Mouse (Mus musculus) embryonic facial prominence, embryonic 11.5 days (tissue): ENCODE measurements around the gene Olfr1440. TPM values are rescaled to one million over a fixed set of nuclear protein-coding genes. Genes with fewer than 3 reads are reported as not detected.

Source experiments
- ATAC-seq: fragments of 200-750 bp; cut with Nextera tagmentation; replicated peaks from 2 replicates; pipeline ENCODE4 v1.8.0; 2017; ENCODE audit warnings: low read depth; ENCODE audit not compliant: insufficient number of reproducible peaks, low FRiP score, low TSS enrichment
- DNase-seq: peaks from one replicate; pipeline ENCODE4 v3.0.0-alpha.2; 2015; ENCODE audit warnings: low spot score
- H3K27ac ChIP-seq: fragments of 300-500 bp; sonication (generic); replicated peaks from 2 replicates; pipeline ENCODE4 v1.5.1; 2014; ENCODE audit warnings: mild to moderate bottlenecking, low read depth, low read length, control low read depth
- H3K27me3 ChIP-seq: fragments of 300-500 bp; sonication (generic); 2 replicates; pipeline ENCODE4 v1.6.1; 2014; ENCODE audit warnings: mild to moderate bottlenecking, low read length, moderate library complexity, mixed read lengths; ENCODE audit not compliant: control insufficient read depth, insufficient read depth
- H3K36me3 ChIP-seq: fragments of 300-500 bp; sonication (generic); replicated peaks from 2 replicates; pipeline ENCODE4 v1.6.1; 2014; ENCODE audit warnings: low read depth, mild to moderate bottlenecking, low read length, moderate library complexity, mixed read lengths; ENCODE audit not compliant: control insufficient read depth, insufficient read depth
- H3K4me1 ChIP-seq: fragments of 300-500 bp; sonication (generic); 2 replicates; pipeline ENCODE4 v1.6.1; 2014; ENCODE audit warnings: low read length, mixed read lengths; ENCODE audit not compliant: control insufficient read depth, insufficient read depth
- H3K4me2 ChIP-seq: fragments of 300-500 bp; sonication (generic); 2 replicates; pipeline ENCODE4 v1.6.1; 2014; ENCODE audit warnings: low read depth, mild to moderate bottlenecking, control low read depth, low read length, moderate library complexity
- H3K4me3 ChIP-seq: fragments of 300-500 bp; sonication (generic); 2 replicates; pipeline ENCODE4 v1.5.1; 2014; ENCODE audit warnings: low read depth, low read length, control low read depth
- H3K9ac ChIP-seq: fragments of 300-500 bp; sonication (generic); replicated peaks from 2 replicates; pipeline ENCODE4 v1.6.1; 2014; ENCODE audit warnings: mild to moderate bottlenecking, control low read depth, low read length
- H3K9me3 ChIP-seq: fragments of 300-500 bp; sonication (generic); replicated peaks from 2 replicates; pipeline ENCODE4 v1.6.1; 2016; ENCODE audit warnings: mild to moderate bottlenecking, low read length, inconsistent platforms, mixed read lengths; ENCODE audit not compliant: control insufficient read depth
- WGBS: fragments of 180-500 bp; shearing (Covaris S2); extraction: QIAGEN DNeasy Blood & Tissue Kit; methylation state at CpG from one replicate; pipeline ENCODE4 v1.1.7; 2014; 5-methylcytosine and 5-hydroxymethylcytosine counted together
- polyA plus RNA-seq: library from polyadenylated mRNA; unstranded; fragments of >200 nt; fragmentation: Nextera tagmentation; extraction: Ambion mirVana; gene quantifications from 2 replicates; pipeline ENCODE4 v1.2.1, GENCODE M21; 2014

The Olfr1440 gene
- not detected in 2 replicates for polyA plus RNA-seq

GRCm38 (mm10) chr19:12386979-12387378 is at the start of gene Olfr1440:
Gene Olfr1440 (plus strand): TSS chr19:12387279.
- H3K27ac ChIP-seq: no peak within 1 kb of the TSS
- no peaks in the 10 kb centered on the region for H3K27me3 ChIP-seq
- H3K9me3 ChIP-seq: no peaks in the 10 kb centered on the region
- no peaks in the 10 kb centered on the region for H3K36me3 ChIP-seq
- 84% methylated on average over 2 of the region's 2 CpGs for WGBS
- no peak within 1 kb of the TSS for H3K4me3 ChIP-seq
- H3K4me1 ChIP-seq: no peaks in the 10 kb centered on the region
- H3K9ac ChIP-seq: no peak within 1 kb of the TSS
- ATAC-seq: no peak
- H3K4me2 ChIP-seq: no peak within 1 kb of the TSS
- no peak for DNase-seq

GRCm38 (mm10) chr19:12373004-12373403 is 14.1 kb upstream of the Olfr1440 start:
- 78% methylated on average over 3 of the region's 3 CpGs for WGBS
- Histone ChIP-seq H3K9me3 (no peaks in the 10 kb centered on the region), H3K27ac (no peak overlapping the region)

DNA sequence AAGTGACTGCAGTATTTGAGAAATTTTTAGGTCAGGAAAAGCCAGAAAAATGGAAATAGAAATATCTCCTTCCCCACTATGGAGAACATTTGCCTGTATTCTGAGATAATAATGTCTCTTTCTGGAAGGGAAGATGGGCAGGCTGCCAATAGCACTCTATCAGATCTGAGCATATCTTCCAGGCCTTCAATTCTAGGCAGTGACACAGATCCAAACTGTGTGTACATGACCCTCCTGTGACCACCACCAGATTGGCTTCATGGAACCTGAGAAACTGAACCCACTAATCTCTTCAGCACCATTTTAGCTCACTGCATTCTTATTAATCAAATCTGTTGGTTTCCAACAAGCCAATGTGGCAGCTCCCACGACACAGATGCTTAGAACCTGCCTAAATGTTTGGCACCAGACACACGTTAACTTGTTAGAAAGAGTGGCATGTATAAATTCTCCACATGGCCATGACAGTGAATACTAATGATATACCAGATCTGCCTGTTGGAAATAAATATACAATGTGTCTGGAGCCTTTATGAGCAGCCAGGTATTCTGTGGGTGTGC is 12.5 kb upstream of the Olfr1440 start:
- WGBS: 76% methylated on average over 2 of the region's 2 CpGs
- H3K27ac ChIP-seq: no peak overlapping the region
- no peaks in the 10 kb centered on the region for H3K36me3 ChIP-seq
- H3K4me3 ChIP-seq: no peak overlapping the region
- H3K27me3 ChIP-seq: no peaks in the 10 kb centered on the region
- ATAC-seq (no peak), DNase-seq (no peak)
- no peak overlapping the region for H3K4me2 ChIP-seq
- H3K4me1 ChIP-seq: no peaks in the 10 kb centered on the region
- no peak overlapping the region for H3K9ac ChIP-seq
- no peaks in the 10 kb centered on the region for H3K9me3 ChIP-seq

More at GRCm38 (mm10) chr19:12373004-12373403, 14.1 kb upstream of the Olfr1440 start:
- H3K4me1 ChIP-seq: no peaks in the 10 kb centered on the region
- no peak overlapping the region for H3K4me3 ChIP-seq
- ATAC-seq (no peak), DNase-seq (no peak)
- H3K9ac ChIP-seq: no peak overlapping the region
- no peaks in the 10 kb centered on the region for H3K36me3 ChIP-seq
- no peak overlapping the region for H3K4me2 ChIP-seq
- H3K27me3 ChIP-seq: no peaks in the 10 kb centered on the region

DNA sequence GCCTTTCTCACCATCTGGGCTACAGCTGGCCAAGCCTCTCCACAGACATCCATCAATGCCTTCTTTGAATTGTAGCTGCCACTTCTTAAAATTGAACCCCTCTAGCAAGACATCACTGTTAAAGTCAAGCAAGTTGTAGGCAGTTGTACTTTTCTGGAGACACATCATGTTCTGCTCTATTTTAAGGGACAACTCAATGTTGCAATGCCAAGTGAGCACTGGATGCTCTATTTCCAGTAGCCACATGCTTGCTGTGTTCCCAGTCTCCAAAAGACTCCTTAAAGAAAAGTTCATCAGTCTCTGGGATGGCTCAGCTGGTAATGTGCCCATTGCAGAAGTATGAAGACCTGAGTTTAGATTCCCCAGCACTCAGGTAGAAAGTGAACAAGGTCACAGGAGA is 26.7 kb downstream of the Olfr1440 start:
- Histone ChIP-seq H3K9ac (no peak overlapping the region), H3K27me3 (no peaks in the 10 kb centered on the region), H3K4me2 (no peak overlapping the region), H3K9me3 (no peaks in the 10 kb centered on the region), H3K4me3 (no peak overlapping the region), H3K27ac (no peak overlapping the region), H3K4me1 (no peaks in the 10 kb centered on the region), H3K36me3 (no peaks in the 10 kb centered on the region)
- ATAC-seq (no peak), DNase-seq (no peak)

DNA sequence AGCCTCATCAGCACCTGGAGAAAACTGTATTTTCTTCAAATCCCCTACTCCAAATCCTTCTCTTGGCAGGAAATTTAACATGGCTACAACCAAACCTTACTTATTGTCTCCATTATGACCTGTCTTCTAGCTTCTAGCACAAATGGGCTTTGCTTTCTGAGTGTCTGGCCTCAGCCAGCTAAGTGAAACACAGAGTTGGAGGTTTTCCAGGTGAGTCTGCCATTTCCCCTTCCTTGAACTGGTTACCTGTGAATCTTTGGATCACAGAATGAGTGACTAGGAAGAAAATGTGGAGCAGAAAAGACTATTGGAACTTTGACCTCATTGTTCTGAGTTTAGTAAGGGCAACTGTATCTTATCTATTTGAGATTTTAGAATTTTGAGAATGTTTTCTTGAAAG is 30.3 kb downstream of the Olfr1440 start, which contains the start of gene Olfr1441:
Gene Olfr1441, plus strand, starts transcription at position 73 of the 400 bp plus-strand sequence.
- no peak within 1 kb of the TSS for H3K4me3 ChIP-seq
- no peak within 1 kb of the TSS for H3K4me2 ChIP-seq
- no peak within 1 kb of the TSS for H3K27ac ChIP-seq
- no peaks in the 10 kb centered on the region for H3K4me1 ChIP-seq
- DNase-seq (no peak), ATAC-seq (no peak)
- H3K36me3 ChIP-seq: no peaks in the 10 kb centered on the region
- no peak within 1 kb of the TSS for H3K9ac ChIP-seq
- no peaks in the 10 kb centered on the region for H3K9me3 ChIP-seq
- no peaks in the 10 kb centered on the region for H3K27me3 ChIP-seq

GRCm38 (mm10) chr19:12418312-12418711 is 31.2 kb downstream of the Olfr1440 start:
- Histone ChIP-seq H3K9ac (no peak overlapping the region), H3K9me3 (no peaks in the 10 kb centered on the region), H3K27me3 (no peaks in the 10 kb centered on the region), H3K4me2 (no peak overlapping the region), H3K4me3 (no peak overlapping the region), H3K36me3 (no peaks in the 10 kb centered on the region), H3K27ac (no peak overlapping the region), H3K4me1 (no peaks in the 10 kb centered on the region)
- DNase-seq (no peak), ATAC-seq (no peak)
- 85% methylated on average over 3 of the region's 3 CpGs for WGBS

- ATAC-seq (no peak), DNase-seq (no peak)
Observed at GRCm38 (mm10) chr19:12420555-12420954, 33.5 kb downstream of the Olfr1440 start.

GRCm38 (mm10) chr19:12421680-12422079 is 34.6 kb downstream of the Olfr1440 start:
- Histone ChIP-seq H3K4me1 (no peaks in the 10 kb centered on the region), H3K36me3 (no peaks in the 10 kb centered on the region), H3K9me3 (no peaks in the 10 kb centered on the region), H3K9ac (no peak overlapping the region), H3K4me2 (no peak overlapping the region), H3K27ac (no peak overlapping the region), H3K27me3 (no peaks in the 10 kb centered on the region), H3K4me3 (no peak overlapping the region)
- whole genome bisulfite sequencing: 95% methylated on average over 1 of the region's 1 CpGs
- DNase-seq (no peak), ATAC-seq (no peak)

More at GRCm38 (mm10) chr19:12420555-12420954, 33.5 kb downstream of the Olfr1440 start:
- WGBS: 79% methylated on average over 6 of the region's 6 CpGs
- Histone ChIP-seq H3K9me3 (no peaks in the 10 kb centered on the region), H3K27ac (no peak overlapping the region), H3K27me3 (no peaks in the 10 kb centered on the region), H3K9ac (no peak overlapping the region), H3K4me1 (no peaks in the 10 kb centered on the region), H3K4me2 (no peak overlapping the region), H3K36me3 (no peaks in the 10 kb centered on the region), H3K4me3 (no peak overlapping the region)
